Mouse (Mus musculus): ENCODE data around the gene Zeb2.

DNA sequence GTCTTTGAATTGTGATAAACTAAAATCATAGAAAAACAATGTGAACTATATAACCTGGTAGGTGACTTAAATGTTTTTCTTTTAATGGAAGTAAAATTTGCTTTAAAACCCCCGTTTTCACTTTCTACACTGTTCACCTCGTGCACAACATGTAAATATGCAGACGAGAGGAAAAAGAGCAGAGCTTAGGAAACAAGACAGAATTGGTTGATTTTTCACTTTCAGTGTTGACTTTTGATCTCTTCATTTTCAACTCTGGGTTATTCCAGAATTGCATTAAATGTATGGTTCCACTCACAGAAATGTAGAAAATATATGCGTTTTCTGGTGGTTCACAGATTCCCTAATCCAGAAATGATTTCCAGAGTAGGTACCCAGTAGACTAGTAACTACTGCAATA, 57.6 kb downstream of the Zeb2 start:
- TF ChIP-seq POLR2A (IDR thresholded peaks at IDR 0.05; ENCODE audit: borderline replicate concordance, extremely low read depth, insufficient read depth, insufficient read length, poor library complexity, severe bottlenecking), result no peak
- TF ChIP-seq CTCF (IDR thresholded peaks at IDR 0.05; ENCODE audit: borderline replicate concordance, extremely low read depth, insufficient read depth, insufficient read length), result no peak
